Mouse (Mus musculus): ENCODE data around the gene Usp20. TPM values are rescaled to one million over a fixed set of nuclear protein-coding genes. Genes with fewer than 3 reads are reported as not detected.

Gene Usp20
- polyA plus RNA-seq, 1 experiment, result 8.0 TPM

DNA sequence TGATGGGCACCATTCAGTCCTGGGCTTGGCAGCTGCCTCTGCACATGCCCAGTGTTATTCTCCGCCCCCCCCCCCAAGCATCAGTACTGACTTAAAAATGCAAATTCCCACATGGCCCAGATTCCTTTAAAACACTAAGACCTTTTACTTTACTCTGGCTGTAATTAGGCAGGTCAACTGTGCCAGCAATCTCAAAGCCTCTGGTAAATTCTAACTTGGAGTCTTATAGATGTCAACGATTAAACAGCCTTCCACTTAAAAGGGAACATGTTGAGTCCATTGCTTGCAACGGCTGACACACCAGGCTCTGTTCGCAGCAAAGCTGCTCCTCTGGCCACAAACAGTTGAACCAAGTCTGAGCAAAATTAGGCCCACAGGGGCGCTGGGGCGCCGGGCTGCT is 49.9 kb downstream of the Usp20 start:
- H3K36me3 ChIP-seq (replicated peaks; ENCODE audit: low read length), result peaks cover 94% of the 10 kb centered on the region
- H3K9me3 ChIP-seq, result no peaks in the 10 kb centered on the region
- peaks cover 36% of the 10 kb centered on the region for H3K4me1 ChIP-seq

DNA sequence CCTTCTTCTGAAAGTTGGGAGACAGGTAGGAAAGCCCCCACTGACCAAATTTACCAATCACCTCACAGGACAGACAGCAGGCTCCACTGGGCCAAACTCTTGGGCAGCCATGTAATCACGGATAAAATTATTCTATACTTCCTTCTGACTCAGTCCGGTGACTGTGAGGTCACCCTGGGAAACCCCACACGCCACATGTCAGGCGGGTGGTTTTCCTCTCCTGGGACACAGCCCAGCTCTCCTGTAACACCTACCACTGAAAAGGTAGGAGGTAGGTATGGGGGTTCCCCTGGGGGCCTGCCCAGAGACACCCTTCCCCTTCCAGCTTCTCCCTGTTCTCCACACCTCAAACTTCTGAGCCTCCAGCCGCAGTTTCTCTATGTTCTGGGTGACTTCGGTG is 54.7 kb downstream of the Usp20 start:
- Histone ChIP-seq H3K9me3 (peaks cover 10% of the 10 kb centered on the region; the same call in 1 of the 2 replicates), H3K4me1 (no peaks in the 10 kb centered on the region; the same call in 1 of the 2 replicates), H3K4me3 (replicated peaks) (no peak overlapping the region), H3K36me3 (replicated peaks; ENCODE audit: low read length) (peaks cover 92% of the 10 kb centered on the region), H3K27me3 (replicated peaks) (no peaks in the 10 kb centered on the region)
- TF ChIP-seq FLI1 (IDR thresholded peaks at IDR 0.05; ENCODE audit: low read length) (no peak), GATA1 (IDR thresholded peaks at IDR 0.05; ENCODE audit: borderline replicate concordance, low read length) (no peak)

More for the DNA sequence above, 49.9 kb downstream of the Usp20 start:
- Histone ChIP-seq H3K27me3 (replicated peaks) (no peaks in the 10 kb centered on the region), H3K4me3 (replicated peaks) (no peak overlapping the region)
- TF ChIP-seq FLI1 (IDR thresholded peaks at IDR 0.05; ENCODE audit: low read length) (no peak), GATA1 (IDR thresholded peaks at IDR 0.05; ENCODE audit: borderline replicate concordance, low read length) (no peak)

DNA sequence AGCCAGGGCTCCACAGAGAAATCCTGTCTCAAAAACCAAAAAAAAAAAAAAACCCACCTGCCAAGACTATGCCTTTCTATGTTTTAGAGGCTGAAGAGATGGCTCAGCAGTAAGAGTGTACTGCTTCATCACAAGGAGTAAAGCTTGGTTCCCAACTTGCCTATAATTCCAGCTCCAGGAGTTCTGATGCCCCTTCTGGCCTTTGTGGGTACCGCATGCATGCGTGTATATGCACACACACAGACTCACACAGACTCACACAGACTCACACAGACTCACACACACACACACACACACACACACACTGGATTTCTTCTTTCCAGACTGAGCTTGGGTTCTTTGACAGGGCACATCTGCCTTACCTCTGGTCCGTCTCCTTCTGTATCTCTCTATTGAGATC is 58.0 kb downstream of the Usp20 start:
- no peaks in the 10 kb centered on the region for H3K27me3 ChIP-seq (replicated peaks)
- TF ChIP-seq FLI1 (IDR thresholded peaks at IDR 0.05; ENCODE audit: low read length) (no peak), GATA1 (IDR thresholded peaks at IDR 0.05; ENCODE audit: borderline replicate concordance, low read length) (no peak)
- H3K9me3 ChIP-seq, result peaks cover 10% of the 10 kb centered on the region; the same call in 1 of the 2 replicates
- peaks cover 96% of the 10 kb centered on the region for H3K36me3 ChIP-seq (replicated peaks; ENCODE audit: low read length)
- H3K4me3 ChIP-seq (replicated peaks), result no peak overlapping the region
- H3K4me1 ChIP-seq, result peaks cover 10% of the 10 kb centered on the region

DNA sequence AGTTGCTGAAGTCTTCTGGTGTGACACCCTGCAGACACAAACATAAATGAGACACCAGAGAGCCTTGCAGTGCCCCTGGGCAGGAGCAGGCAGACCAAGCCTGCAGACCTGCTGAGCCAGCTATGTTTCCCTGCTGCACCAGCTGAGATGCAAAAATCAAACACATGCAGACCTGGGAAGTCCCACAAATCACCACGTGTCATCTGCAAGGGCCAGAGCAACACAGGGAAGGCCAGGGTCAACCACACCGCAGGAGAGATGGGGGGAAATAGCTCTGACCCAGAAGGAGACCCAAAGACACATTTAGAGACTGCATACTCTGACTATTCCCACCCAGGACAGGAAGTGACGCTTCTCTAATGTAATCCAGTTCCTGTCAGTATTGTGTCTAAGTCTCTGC is 58.4 kb downstream of the Usp20 start:
- Histone ChIP-seq H3K27me3 (replicated peaks) (no peaks in the 10 kb centered on the region), H3K36me3 (replicated peaks; ENCODE audit: low read length) (peaks cover 98% of the 10 kb centered on the region), H3K9me3 (peaks cover 10% of the 10 kb centered on the region; the same call in 1 of the 2 replicates), H3K4me1 (peaks cover 11% of the 10 kb centered on the region), H3K4me3 (replicated peaks) (no peak overlapping the region)
- TF ChIP-seq FLI1 (IDR thresholded peaks at IDR 0.05; ENCODE audit: low read length), result no peak
- TF ChIP-seq GATA1 (IDR thresholded peaks at IDR 0.05; ENCODE audit: borderline replicate concordance, low read length), result no peak

DNA sequence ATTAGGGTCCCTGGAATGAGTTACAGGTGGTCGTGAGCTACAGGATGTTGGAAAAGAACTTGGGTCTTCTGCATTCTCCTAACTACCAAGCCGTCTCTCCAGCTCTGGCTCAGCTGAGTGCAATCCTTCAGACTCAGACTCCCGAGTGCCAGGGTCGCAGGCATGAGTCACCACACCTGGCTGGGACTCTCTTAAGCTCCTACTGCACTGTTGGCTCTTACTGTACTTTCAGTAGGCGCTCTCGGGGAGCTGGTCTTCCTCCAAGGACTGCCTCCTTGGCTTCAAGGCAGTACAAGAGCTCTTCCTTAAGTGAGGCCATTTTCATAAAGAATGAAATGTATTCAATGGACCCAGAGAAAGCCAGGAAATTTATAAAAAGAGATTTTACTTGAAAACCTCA is 59.3 kb downstream of the Usp20 start:
- TF ChIP-seq FLI1 (IDR thresholded peaks at IDR 0.05; ENCODE audit: low read length) (no peak), GATA1 (IDR thresholded peaks at IDR 0.05; ENCODE audit: borderline replicate concordance, low read length) (no peak)
- Histone ChIP-seq H3K9me3 (peaks cover 10% of the 10 kb centered on the region; the same call in 1 of the 2 replicates), H3K4me3 (replicated peaks) (no peak overlapping the region), H3K27me3 (replicated peaks) (no peaks in the 10 kb centered on the region), H3K4me1 (peaks cover 19% of the 10 kb centered on the region), H3K36me3 (replicated peaks; ENCODE audit: low read length) (peaks cover 98% of the 10 kb centered on the region)

DNA sequence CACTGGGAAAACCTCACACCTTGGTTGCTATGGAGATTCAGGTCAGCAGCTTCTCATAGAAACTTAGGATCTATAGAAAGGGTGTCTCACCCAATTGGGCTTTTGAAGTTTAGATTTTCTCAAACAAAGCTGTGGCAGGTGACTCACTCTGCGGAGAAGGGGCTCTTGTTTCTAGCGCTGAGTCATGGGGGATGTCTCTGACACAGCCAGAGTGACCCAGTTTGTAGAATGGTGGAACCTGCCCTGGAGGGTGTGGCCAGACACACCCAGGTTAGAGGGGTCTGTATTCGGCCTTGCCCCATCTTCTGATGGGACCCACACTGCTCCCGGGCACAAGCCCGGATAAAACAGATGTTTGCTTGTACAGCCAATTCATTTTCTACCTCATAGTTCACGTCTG is 60.8 kb downstream of the Usp20 start:
- no peak for TF ChIP-seq GATA1 (IDR thresholded peaks at IDR 0.05; ENCODE audit: borderline replicate concordance, low read length)
- no peak for TF ChIP-seq FLI1 (IDR thresholded peaks at IDR 0.05; ENCODE audit: low read length)
- Histone ChIP-seq H3K36me3 (replicated peaks; ENCODE audit: low read length) (peaks cover 100% of the 10 kb centered on the region), H3K4me3 (replicated peaks) (no peak overlapping the region), H3K9me3 (peaks cover 10% of the 10 kb centered on the region; the same call in 1 of the 2 replicates), H3K4me1 (peaks cover 28% of the 10 kb centered on the region), H3K27me3 (replicated peaks) (no peaks in the 10 kb centered on the region)

DNA sequence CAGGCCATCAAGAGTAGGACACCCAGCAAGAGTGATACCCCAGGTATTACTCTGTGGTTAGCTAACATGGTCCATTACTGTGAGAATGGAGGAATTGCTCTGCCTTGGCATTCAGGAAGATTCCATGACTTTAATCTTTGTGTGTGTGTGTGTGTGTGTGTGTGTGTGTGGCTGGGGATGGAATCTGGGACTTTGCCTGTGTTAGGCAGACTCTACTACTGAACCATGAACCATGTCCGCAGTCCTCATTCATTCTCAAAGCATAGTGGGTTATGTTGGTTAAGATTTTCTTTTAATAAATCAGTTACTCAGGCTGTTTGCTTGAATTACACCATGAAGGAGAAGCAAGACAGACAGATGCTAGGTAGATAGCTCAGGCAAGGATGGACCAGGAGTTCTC is 61.8 kb downstream of the Usp20 start:
- TF ChIP-seq FLI1 (IDR thresholded peaks at IDR 0.05; ENCODE audit: low read length) (no peak), GATA1 (IDR thresholded peaks at IDR 0.05; ENCODE audit: borderline replicate concordance, low read length) (no peak)
- H3K36me3 ChIP-seq (replicated peaks; ENCODE audit: low read length), result peaks cover 100% of the 10 kb centered on the region
- H3K4me1 ChIP-seq, result peaks cover 38% of the 10 kb centered on the region
- no peak overlapping the region for H3K4me3 ChIP-seq (replicated peaks)
- peaks cover 10% of the 10 kb centered on the region; the same call in 1 of the 2 replicates for H3K9me3 ChIP-seq
- H3K27me3 ChIP-seq (replicated peaks), result no peaks in the 10 kb centered on the region

DNA sequence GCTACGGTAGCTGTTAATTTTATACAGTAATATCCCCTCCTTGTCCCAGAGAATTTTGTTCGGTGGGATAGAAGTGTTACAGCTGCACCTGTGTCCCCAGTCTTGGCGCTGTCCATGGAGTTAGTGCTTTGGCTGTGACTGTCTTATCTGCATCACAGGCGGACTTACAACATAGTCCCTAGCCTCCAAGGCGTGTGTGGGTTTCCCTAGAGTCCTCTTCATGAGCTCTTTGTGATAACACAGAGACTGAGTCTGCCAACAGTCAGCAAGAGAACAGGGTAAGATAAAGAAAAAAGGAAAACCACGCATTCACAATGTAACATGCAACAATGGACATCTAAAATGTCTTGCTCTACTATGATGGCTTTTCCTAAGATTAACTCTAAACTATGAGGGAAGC is 66.0 kb downstream of the Usp20 start:
- TF ChIP-seq GATA1 (IDR thresholded peaks at IDR 0.05; ENCODE audit: borderline replicate concordance, low read length) (no peak), FLI1 (IDR thresholded peaks at IDR 0.05; ENCODE audit: low read length) (no peak)

DNA sequence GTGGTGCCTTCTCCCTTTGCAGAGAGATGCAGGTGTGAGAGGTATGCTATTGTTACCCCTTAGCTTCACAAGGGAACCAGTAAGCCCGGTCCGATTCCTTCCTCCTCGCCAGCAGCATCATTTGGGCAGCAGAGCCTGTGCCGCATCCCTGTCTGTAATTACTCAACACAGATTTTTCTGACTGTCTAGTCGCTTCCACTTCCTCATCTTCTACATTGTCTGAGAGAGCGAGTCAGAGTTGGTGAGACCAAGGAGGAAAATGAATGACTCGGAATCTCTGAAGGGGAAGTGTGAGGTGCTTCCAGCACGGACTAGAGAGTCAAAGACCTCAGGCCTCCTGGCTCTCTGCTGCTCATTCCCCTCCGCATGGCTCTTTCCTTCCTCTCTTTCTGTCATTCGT is 70.4 kb downstream of the Usp20 start:
- no peak overlapping the region for H3K4me3 ChIP-seq (replicated peaks)
- no peaks in the 10 kb centered on the region for H3K9me3 ChIP-seq
- peaks cover 100% of the 10 kb centered on the region for H3K36me3 ChIP-seq (replicated peaks; ENCODE audit: low read length)
- H3K27me3 ChIP-seq (replicated peaks), result no peaks in the 10 kb centered on the region
- TF ChIP-seq GATA1 (IDR thresholded peaks at IDR 0.05; ENCODE audit: borderline replicate concordance, low read length) (no peak), FLI1 (IDR thresholded peaks at IDR 0.05; ENCODE audit: low read length) (no peak)
- peaks cover 82% of the 10 kb centered on the region for H3K4me1 ChIP-seq

More for the DNA sequence above, 66.0 kb downstream of the Usp20 start:
- Histone ChIP-seq H3K27me3 (replicated peaks) (no peaks in the 10 kb centered on the region), H3K4me1 (peaks cover 76% of the 10 kb centered on the region), H3K36me3 (replicated peaks; ENCODE audit: low read length) (peaks cover 100% of the 10 kb centered on the region), H3K4me3 (replicated peaks) (no peak overlapping the region), H3K9me3 (no peaks in the 10 kb centered on the region)

DNA sequence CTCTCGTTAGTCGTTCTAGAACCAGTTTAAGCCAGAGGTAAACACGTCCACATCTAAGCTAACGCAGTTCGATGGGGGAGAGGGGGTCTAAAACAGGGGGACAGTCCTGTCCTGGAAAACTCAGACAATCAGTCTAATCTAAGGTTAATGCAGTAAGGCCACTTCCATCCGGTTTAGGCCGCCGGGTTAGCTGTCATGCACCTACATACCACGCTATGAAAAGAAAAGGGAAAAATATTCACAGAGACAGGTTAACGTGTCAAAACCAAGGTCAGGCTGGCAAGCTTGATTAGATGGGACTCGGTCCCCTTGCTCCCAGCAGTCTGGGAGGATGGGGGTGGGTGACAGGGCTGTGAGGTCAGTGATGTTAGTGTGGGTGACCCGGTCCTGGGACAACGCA is 71.3 kb downstream of the Usp20 start:
- H3K4me1 ChIP-seq, result peaks cover 82% of the 10 kb centered on the region
- H3K36me3 ChIP-seq (replicated peaks; ENCODE audit: low read length), result peaks cover 100% of the 10 kb centered on the region

More for the DNA sequence above, 71.3 kb downstream of the Usp20 start:
- H3K9me3 ChIP-seq, result no peaks in the 10 kb centered on the region
- no peaks in the 10 kb centered on the region for H3K27me3 ChIP-seq (replicated peaks)
- H3K4me3 ChIP-seq (replicated peaks), result no peak overlapping the region
- TF ChIP-seq FLI1 (IDR thresholded peaks at IDR 0.05; ENCODE audit: low read length) (no peak), GATA1 (IDR thresholded peaks at IDR 0.05; ENCODE audit: borderline replicate concordance, low read length) (no peak)
